Mouse (Mus musculus): ENCODE measurements around the gene Atp11c.
A peak's percentile ranks its signal among the peaks of the same experiment; 100 is the strongest.

The Atp11c gene

GRCm38 (mm10) chrX:60386852-60387251, 205.6 kb downstream of the Atp11c start:
- no peak for DNase-seq (ENCODE audit: low spot score)

GRCm38 (mm10) chrX:60381711-60382110, 210.8 kb downstream of the Atp11c start:
- no peak for DNase-seq (ENCODE audit: low spot score)

GRCm38 (mm10) chrX:60380386-60380785, 212.1 kb downstream of the Atp11c start:
- DNase-seq (ENCODE audit: low spot score): no peak

GRCm38 (mm10) chrX:60348741-60349140, 243.8 kb downstream of the Atp11c start:
- no peak for DNase-seq (ENCODE audit: low spot score)

- DNase-seq (ENCODE audit: low spot score): no peak
Observed at GRCm38 (mm10) chrX:60345447-60345846, 247.1 kb downstream of the Atp11c start.

- DNase-seq (ENCODE audit: low spot score): no peak
Observed at GRCm38 (mm10) chrX:60344991-60345390, 247.5 kb downstream of the Atp11c start.

GRCm38 (mm10) chrX:60329735-60330134, 262.8 kb downstream of the Atp11c start:
- no peak for DNase-seq (ENCODE audit: low spot score)

- no peak for DNase-seq (ENCODE audit: low spot score)
Observed at GRCm38 (mm10) chrX:60321321-60321720, 271.2 kb downstream of the Atp11c start.

- no peak for DNase-seq (ENCODE audit: low spot score)
Observed at GRCm38 (mm10) chrX:60317661-60318060, 274.8 kb downstream of the Atp11c start.

- no peak for DNase-seq (ENCODE audit: low spot score)
Observed at GRCm38 (mm10) chrX:60292335-60292734, 300.2 kb downstream of the Atp11c start.

- DNase-seq (ENCODE audit: low spot score): no peak
Observed at GRCm38 (mm10) chrX:60255346-60255745, 337.2 kb downstream of the Atp11c start.

- DNase-seq (ENCODE audit: low spot score): no peak
Observed at GRCm38 (mm10) chrX:60187726-60188125, 404.8 kb downstream of the Atp11c start.

- no peak for DNase-seq (ENCODE audit: low spot score)
Observed at GRCm38 (mm10) chrX:60182611-60183010, 409.9 kb downstream of the Atp11c start.

- DNase-seq (ENCODE audit: low spot score): peak; percentile 7
Observed at GRCm38 (mm10) chrX:60178744-60179458, 413.6 kb downstream of the Atp11c start, which contains the start of gene Mcf2. Mcf2 (minus strand) TSS chrX:60179089.

GRCm38 (mm10) chrX:60178025-60178743, 414.3 kb downstream of the Atp11c start:
- DNase-seq (ENCODE audit: low spot score): no peak
